Mouse (Mus musculus) gonadal fat pad, adult 2 months (tissue): ENCODE measurements at regions not wholly inside any gene's neighbourhood (a gene's known extent, or its start where the extent isn't known, plus 50 kb on each side); places are given as distances from the start of the nearest gene placed in this dataset.

Experiments used
- DNase-seq: peaks from one replicate; pipeline ENCODE4 v3.0.0-alpha.2; 2012; ENCODE audit warnings: low read depth

GRCm38 (mm10) chr1:183622341-183622740 is 204.3 kb downstream of the Hhipl2 start:
- DNase-seq: no peak

GRCm38 (mm10) chr1:183624266-183624665 is 206.3 kb downstream of the Hhipl2 start:
- DNase-seq: no peak

- no peak for DNase-seq
These were observed 215.8 kb downstream of the Hhipl2 start for GRCm38 (mm10) chr1:183633810-183634209.

GRCm38 (mm10) chr1:183634836-183635235 is 216.8 kb downstream of the Hhipl2 start:
- no peak for DNase-seq

GRCm38 (mm10) chr1:183637214-183637613 is 219.2 kb downstream of the Hhipl2 start:
- no peak for DNase-seq

- no peak for DNase-seq
These were observed 221.3 kb downstream of the Hhipl2 start for GRCm38 (mm10) chr1:183639332-183639731.

- DNase-seq: no peak
These were observed 222.6 kb downstream of the Hhipl2 start for GRCm38 (mm10) chr1:183640568-183640967.

GRCm38 (mm10) chr1:183644001-183644400 is 226.0 kb downstream of the Hhipl2 start:
- DNase-seq: no peak

GRCm38 (mm10) chr1:183653878-183654277 is 235.9 kb downstream of the Hhipl2 start:
- no peak for DNase-seq

- DNase-seq: no peak
These were observed 239.0 kb downstream of the Hhipl2 start for GRCm38 (mm10) chr1:183657043-183657442.

GRCm38 (mm10) chr1:183660541-183660940 is 242.5 kb downstream of the Hhipl2 start:
- DNase-seq: peak; percentile 71

GRCm38 (mm10) chr1:183662369-183663043 is 244.5 kb downstream of the Hhipl2 start:
- DNase-seq: no peak

- no peak for DNase-seq
These were observed 251.3 kb downstream of the Hhipl2 start for GRCm38 (mm10) chr1:183669271-183669670.

- DNase-seq: no peak
These were observed 251.7 kb downstream of the Hhipl2 start for GRCm38 (mm10) chr1:183669674-183670073.

GRCm38 (mm10) chr1:183670542-183670941 is 252.5 kb downstream of the Hhipl2 start:
- no peak for DNase-seq

GRCm38 (mm10) chr1:183671541-183671940 is 253.5 kb downstream of the Hhipl2 start:
- no peak for DNase-seq

GRCm38 (mm10) chr1:183672521-183672920 is 254.5 kb downstream of the Hhipl2 start:
- no peak for DNase-seq

- no peak for DNase-seq
These were observed 259.6 kb downstream of the Hhipl2 start for GRCm38 (mm10) chr1:183677585-183677984.

GRCm38 (mm10) chr1:183679949-183680348 is 261.9 kb downstream of the Hhipl2 start:
- DNase-seq: no peak

GRCm38 (mm10) chr1:183686056-183686455 is 268.0 kb downstream of the Hhipl2 start:
- DNase-seq: no peak

- no peak for DNase-seq
These were observed 274.7 kb downstream of the Hhipl2 start for GRCm38 (mm10) chr1:183692756-183693155.

- DNase-seq: no peak
These were observed 281.3 kb downstream of the Hhipl2 start for GRCm38 (mm10) chr1:183699284-183699683.

GRCm38 (mm10) chr1:183702888-183703287 is 284.9 kb downstream of the Hhipl2 start:
- DNase-seq: no peak

GRCm38 (mm10) chr1:183712895-183713294 is 294.9 kb downstream of the Hhipl2 start:
- no peak for DNase-seq
